Mouse (Mus musculus): ENCODE results near the gene Cd83.
A peak's percentile ranks its signal among the peaks of the same experiment; 100 is the strongest.

The Cd83 gene

DNA sequence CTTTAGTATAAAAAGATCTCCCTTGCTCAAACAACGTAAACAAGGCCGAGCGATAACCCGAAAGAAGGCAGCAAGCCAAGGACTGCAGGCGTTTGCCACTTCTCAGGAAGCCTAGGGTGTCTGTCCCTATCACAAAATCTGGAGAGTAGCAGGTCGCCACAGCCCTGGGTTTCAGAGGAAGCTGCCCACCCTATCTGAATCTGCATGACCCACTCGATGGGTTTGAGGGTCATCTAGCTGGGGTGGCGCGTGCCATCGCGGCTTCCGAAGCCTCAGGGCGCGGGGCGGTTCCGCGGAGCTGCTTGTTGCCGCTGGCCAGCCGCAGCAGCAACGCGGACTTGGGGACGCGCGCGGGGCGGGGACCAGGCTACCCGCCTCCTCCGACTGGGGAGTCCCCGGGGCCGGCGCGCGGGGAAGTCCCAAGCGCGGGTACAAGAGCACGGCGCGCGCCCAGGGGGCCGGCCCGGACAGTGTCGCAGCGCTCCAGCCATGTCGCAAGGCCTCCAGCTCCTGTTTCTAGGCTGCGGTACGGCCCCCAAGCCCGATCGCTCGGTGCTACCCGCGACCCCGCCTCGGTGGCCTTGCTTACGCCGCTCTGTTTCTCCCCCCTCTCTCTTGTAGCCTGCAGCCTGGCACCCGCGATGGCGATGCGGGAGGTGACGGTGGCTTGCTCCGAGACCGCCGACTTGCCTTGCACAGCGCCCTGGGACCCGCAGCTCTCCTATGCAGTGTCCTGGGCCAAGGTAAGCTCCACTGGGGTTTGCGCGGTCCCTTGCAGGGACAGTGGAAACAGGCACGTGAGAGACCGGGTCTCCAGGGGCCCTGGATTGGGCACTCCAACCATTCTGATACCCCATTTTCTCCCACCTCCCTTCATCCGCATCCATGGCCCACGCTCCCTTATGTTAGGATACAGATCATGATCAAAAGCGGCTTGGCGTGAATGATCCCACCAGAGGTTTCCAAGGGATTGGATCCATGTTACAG is at the start of gene Cd83:
TSS of gene Cd83 (plus strand) at position 51 of the 987 bp plus-strand sequence.
- DNase-seq (ENCODE audit: low spot score), result peak; percentile 40

DNA sequence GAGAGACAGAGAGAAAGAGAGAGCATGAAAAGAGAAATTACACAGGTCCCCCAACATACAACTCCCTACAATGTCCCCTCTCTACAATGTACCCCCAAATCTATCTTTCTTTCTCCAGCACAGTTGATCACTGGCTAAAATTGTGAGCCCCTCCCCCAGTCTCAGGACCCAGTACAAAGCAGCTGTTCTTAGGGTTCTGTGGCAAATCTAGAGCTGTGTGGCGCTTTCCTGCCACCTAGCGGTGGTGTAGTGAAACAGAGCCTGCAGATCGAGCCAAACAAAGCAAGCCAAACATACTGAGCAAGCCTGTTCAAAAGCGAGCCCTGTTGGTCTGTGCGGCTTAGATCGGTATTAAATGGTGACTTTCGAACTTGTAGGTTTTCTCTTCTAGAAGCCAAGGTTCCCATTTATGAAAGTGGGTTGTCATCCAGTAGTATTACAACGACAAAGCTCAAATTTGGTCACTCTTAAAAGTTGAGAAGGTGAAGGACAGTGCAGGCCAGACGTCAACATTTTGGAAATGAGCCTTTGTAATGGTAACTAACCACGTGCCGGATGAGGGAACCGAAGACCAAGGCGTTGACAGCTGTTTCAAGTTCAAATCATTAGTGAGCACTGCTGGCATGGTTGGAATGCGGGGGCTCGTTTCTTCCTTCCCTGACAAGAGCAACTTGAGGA is 44.8 kb upstream of the Cd83 start:
- peak; percentile 70 for DNase-seq (ENCODE audit: low spot score)

DNA sequence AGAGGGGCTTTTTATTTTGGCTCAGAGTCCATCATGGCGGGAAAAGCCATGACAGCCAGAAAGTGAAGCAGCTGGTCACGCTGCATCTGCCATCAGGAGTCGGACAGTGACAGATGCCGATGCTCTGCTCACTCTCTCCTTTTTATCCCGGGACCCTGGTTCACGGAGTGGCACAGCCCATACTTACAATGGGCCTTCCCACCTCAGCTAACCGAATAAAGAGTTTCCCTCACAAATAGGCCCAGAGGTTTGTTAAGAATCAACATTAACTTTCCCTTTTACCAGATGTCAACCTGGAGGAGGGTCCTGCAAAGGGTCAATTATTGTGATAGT is 44.3 kb upstream of the Cd83 start:
- no peak for DNase-seq (ENCODE audit: low spot score)

DNA sequence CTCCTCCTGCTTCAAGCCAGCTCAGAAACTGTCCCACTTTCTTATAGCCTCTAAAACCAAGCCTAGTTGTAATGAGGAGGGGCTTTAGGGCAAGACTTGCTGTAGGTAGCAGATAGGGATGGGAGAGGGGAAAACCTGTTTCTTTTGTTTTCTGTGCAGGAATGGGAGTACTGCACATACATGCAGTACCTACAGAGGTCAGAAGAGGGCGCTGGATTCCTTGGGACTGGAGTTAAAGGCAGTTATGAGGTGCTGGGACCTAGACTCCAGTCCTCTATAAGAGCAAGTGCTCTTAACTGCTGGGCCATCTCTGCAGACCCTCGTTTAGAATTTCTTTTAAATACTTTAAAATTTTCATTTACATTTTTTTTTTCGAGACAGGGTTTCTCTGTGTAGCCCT is 41.9 kb upstream of the Cd83 start:
- no peak for DNase-seq (ENCODE audit: low spot score)

DNA sequence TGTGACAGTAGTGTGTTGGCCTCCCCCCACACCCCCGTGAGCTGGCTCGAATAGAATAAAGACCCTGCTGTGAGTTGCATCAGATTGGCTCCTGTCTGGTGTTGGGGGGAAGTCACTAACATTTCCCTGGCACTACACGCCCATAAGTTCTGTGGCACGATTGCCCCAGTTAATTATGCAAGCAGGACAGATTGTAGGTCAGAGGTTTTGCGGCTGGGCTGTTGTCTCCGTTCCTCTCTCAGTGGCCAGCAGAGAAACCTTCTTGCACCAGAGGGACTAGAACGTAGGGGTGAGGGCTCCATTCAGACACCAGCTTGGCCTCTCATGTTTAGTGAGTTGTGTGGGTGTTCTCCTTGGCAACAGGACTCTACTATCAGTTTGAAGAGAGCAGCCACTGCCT is 40.3 kb upstream of the Cd83 start:
- no peak for DNase-seq (ENCODE audit: low spot score)

DNA sequence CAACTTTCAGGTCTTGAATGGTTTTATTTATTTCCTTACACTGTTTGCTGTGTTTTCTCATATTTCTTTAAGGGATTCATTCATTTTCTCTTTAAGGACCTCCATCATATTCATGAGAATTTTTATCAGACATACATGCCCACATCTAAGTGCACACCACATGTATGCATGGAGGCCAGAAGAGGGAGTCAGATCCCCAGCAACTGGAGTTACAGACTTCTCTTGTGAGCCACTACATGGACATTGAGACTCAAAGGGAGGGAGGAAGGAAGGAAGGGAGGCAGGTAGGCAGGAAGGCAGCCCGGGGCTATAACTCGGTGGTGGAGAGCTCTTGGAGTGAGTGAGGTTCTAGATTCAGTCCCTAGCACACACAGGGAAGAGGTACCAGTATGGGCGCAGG is 34.3 kb upstream of the Cd83 start:
- no peak for DNase-seq (ENCODE audit: low spot score)

DNA sequence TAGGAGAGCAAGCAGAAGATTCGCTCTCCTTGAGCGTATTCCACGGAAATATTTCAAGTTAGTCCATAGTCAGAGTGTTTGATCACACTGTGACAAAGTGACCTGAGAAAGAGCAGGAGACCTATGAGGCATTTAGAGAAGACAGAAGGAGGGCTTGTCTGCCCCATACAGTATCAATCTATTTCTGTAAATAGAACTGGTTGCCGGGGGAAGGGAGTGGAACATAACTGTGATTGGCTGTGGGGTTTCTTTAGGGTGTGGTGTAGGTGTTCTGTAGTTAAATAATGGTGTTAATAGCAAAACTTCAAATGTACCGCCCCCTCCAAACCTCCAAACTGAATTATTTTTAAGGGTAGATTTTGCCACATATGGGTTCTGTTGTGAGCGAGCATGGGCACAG is 33.6 kb upstream of the Cd83 start:
- no peak for DNase-seq (ENCODE audit: low spot score)

DNA sequence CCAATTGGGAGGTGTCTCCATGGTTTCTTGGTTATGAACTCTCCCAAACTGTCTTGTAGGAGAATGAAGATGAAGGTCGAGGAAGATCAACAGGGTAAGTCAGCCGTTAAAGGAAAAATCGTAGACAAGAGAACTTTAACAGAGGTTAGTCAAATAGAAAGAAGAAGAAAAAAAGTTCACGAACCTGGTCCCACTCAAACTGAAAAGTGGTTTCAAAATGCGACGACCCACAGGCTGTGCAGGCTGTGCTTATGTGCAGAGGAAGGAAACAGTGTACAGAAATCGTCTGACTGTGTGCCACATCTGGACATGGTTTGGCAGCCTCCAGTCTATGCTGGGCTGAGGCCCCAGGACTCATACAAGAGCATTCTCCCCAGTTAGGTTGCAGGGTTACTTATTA is 32.2 kb upstream of the Cd83 start:
- no peak for DNase-seq (ENCODE audit: low spot score)

DNA sequence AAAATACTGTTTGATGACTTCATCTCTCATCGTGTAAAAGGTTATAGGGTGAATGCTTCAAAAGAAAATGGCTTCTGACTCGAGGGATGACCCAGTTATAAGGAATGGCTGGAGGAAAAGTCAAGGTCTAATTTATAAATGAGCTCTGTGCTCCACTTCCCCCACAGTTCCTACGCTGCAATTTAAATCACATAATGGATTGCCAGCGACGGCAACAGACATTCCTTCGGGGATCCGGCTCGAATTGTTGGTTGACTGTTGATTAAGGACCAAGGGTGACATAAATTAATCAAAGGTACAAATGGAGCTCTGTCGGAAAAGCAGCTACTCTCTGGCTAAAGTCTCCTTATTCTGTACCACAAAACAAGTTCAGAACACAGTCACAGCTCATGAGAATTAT is 30.9 kb upstream of the Cd83 start:
- DNase-seq (ENCODE audit: low spot score), result no peak

DNA sequence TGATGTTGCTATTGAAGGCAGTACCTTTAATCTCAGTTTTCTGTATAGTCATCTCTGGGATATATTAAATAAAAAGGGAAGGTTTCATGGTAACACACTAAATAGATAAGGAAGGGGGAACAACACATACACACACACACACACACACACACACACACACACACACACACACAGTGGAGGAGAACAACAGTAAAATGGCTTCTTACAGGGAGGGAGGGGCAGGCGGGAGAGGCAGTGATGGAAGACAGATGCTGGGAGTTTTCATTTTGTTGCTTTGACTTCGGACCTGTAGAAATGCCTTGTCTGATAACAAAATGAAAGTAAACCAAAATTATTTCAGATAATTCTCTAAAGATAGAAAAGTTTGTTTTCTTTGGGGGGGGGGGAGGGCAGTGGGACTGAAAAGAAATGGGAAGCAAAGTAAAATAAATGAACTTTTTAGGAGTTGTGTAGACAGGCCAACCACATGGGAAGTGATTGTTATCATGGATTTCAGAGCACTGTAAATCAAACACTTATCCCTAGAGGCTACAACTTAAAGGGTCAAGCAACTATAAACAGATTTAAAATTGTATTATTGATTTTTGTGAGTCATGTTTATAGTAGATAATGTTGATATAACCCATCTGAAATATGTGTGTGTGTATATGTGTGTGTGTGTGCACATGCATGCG is 30.0 kb upstream of the Cd83 start:
- DNase-seq (ENCODE audit: low spot score), result no peak

DNA sequence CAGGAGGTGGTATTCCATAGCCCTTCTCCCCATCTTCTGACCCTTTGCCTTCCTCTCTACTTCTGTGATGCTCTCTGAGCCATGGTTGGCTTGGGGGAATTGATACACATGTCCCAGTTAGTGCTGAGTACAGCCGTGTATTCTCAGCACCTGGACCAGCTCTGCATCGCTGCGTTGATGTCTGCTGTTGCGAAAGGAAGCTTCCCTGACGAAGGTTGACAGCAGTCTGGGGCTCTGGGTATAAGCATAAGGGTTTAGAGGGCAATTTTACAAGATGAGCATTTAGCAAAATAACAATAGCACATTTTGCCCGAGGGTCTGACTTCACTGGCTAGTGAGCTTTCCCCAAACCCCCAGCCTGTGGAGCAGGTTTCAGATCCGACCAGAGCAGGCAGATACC is 29.0 kb upstream of the Cd83 start:
- DNase-seq (ENCODE audit: low spot score), result no peak

DNA sequence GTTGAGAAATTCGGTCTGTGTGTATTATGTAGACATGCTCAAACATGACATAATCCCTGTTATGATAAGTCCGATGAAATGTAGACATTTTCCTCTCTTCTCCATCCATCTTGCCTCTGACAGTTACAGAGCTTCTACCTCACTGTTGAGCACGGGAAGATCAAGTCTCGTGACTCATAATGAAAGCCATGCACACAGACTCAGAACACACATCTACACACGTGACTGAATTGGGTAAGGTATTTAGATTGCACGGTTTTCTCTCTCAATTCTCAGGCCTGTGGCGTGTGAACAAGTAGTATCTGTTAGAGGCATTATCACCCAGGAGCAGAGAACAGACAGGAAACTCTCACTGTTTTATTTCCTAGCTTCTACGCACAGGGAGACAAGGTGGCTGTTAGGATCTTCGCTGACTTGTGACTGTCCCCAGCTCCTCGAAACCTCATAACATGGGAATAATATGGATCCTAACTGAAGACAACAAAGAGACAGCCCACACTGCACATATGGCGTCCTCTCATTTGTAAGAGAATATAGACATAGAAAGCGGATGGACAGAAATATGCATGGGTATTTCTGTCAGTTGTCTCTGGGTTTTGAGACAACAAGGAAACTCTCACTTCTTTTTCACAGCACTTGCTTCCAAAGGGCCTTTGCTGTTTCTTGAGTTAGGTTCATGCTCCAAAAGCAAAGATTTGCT is 23.3 kb upstream of the Cd83 start:
- no peak for DNase-seq (ENCODE audit: low spot score)

DNA sequence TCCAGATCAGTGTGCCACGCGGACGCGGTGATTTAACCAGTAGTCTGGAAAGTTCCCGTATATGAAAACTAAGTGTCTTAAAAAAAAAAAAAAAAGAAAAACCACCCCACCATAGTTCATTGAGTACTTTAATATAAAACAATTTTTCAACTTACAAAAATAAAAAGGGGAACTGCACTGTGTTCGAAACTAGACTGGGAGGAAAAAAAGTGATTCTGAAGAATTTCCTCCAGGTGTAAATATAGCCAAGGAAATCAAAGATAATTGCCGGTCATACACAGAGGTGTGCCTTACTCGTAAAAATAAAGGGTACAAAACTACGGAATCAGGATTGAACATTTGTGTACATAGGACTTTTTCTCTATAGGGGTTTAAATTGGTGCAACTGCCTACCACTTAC is 21.7 kb upstream of the Cd83 start:
- no peak for DNase-seq (ENCODE audit: low spot score)

DNA sequence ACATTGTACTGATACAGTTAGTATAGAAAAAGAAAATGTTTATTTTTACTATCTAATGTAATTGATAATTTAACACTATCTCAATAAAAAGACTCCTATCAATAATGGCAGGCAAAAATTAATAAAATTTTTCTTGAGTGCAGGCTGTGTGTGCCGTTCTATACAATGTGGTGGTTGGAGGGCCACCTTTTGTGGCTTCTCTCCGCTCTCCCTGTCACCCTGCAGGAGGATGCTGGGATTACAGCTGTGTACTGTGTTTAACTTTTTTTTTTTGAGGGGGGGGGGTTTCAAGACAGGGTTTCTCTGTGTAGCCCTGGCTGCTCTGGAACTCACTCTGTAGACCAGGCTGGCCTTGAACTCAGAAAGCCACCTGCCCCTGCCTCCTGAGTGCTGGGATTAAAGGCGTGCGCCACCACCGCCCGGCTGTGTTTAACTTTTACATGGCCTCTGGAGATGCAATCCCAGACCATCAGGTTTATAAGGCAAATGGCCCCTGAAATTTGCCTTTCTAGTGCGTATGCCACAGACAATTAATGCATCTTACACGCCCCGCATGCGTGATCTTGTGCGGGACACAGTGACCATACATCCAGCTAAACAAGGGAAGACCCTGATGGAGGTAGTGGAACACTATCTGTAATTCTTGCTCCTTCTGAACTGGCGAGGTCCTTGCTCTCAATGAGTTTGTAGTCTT is 21.1 kb upstream of the Cd83 start:
- DNase-seq (ENCODE audit: low spot score), result no peak

DNA sequence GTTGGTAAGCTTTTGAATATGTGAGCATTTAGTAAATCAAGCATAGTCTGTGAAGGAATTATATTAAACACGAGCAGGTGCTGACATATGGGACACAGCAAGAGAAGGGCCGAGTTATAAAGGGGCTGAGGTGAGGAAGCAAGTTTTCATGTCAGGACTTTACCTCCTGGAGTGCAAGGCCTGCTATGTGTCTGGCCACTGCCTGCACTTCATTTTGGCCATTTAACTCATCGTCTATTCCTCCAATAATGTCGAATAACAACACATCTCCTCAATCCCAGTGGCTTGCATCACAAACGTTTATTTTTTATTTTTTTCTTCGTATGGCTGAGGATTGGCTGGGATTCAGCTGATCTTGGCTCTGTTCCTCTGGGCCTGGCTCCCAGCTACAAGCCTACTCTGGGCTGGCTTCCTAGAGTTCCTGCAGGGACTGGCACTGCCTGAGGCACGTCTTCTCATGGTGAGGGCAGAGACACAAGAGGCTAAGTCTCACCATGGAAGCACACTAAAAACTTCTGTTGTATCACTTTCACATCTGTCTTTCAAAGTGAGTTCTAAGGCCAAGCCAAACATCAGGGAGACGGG is 20.5 kb upstream of the Cd83 start:
- no peak for DNase-seq (ENCODE audit: low spot score)

DNA sequence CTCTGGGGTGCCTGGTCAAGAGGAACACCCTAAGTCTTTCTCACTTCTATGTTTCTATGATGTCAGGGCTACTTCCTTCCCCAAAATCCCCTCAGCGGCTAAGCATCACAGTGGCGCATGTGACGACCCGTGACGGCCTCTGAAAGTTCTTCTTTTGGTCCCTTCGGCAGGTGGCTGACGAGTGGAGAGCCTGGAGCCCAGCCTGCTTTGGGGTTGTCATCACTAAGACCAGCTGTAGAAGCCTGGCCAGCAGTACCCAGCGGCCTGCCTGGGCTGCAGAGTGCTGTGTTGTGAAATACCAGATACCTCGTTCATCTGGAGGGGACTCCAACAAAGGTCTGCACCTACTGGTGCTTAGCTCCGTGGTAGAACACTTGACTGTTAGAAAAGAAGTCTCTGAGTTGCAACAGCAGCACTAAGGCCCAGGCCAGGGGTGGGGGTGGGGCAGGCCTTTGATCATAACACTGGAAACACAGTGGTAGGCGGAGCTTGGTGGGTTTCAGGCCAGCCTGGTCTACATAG is 19.2 kb upstream of the Cd83 start:
- no peak for DNase-seq (ENCODE audit: low spot score)

DNA sequence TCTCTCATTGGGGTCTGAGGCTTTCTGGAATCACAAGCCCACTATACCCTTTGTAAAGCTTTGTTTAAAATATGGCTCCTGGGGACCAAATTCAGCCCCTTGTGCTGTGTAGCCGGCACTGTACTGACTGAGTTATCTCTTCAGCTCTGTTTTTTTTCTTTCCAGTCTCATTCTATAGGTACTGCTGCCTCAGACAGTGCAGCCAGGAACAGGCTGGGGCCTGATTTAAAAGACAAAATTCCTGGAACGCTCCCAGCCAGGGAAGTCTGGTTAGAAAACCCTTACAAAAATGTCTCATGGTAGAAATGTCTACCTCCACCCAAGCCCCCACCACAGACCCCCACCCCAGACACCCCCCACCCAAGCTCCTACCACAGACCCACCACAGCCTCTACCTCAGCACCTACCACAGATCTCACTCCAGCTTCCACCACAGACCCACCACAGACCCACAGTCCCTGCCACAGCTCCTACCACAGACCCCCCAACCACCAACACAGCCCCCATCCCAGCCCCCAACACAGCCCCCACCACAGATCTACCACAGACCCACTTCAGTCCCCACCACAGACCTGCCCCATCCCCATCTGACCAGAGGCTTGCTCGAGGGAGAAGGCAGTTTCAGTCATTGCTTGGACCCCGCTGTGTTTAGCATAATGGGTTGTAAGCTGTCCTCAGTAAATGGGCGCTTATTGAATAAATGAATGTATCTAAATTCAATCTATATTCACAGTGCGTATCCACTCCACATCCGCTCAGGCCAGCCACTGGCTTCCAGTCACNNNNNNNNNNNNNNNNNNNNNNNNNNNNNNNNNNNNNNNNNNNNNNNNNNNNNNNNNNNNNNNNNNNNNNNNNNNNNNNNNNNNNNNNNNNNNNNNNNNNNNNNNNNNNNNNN is 17.5 kb upstream of the Cd83 start:
- no peak for DNase-seq (ENCODE audit: low spot score)

DNA sequence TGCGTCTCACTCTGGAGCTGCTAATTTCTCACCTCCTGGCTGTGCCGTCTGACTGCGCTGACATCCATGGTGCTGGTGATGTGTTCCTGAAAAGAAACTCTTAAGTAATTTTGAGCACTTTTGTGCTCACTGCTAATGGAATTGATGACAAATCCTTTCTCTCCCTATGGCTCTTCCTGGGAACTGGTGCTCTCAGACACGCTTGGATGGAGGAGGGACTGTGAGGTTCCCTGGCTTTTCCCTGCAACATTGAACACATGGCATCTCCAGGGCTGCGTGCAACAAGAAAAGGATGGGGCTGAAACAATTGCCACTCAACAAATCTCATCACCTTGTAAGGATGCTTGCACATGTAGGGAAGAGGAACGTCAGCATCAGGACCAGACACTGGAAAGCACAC is 11.6 kb upstream of the Cd83 start:
- no peak for DNase-seq (ENCODE audit: low spot score)

DNA sequence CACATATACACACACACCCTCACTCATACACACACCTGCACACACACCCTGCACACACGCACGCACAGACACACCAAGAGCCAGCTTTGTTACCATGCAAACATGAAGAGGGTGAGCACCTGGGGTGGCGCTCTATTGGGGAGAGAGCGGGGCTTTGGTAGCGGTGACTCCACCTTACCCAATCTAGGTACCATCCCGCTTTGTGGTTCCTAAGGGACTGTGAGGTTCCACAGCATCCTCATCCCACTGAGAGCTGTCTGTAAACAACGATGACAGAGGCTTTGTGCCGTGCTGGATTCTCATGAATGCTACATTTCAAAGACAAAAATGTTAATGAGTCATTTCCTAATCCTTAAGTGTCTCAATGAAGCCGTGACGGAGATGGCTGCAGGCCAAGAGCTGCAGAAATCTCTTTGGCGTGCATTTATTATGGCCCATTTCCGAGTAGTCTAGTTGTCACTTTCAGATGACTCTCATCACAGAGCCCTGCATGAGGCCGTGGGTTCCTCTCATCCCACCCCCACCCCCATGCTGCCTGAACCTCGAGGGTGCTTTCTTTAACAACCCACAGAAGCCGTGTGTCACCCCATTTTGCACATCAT is 10.5 kb upstream of the Cd83 start:
- peak; percentile 37 for DNase-seq (ENCODE audit: low spot score)

Measured in urinary bladder, postnatal 25 days (tissue).